Mouse (Mus musculus): ENCODE data around the gene Large1. TPM values are rescaled to one million over a fixed set of nuclear protein-coding genes. Genes with fewer than 3 reads are reported as not detected.

The Large1 gene
- total RNA-seq, 2 experiments from 2014 or later: 1.4 to 1.9 TPM

DNA sequence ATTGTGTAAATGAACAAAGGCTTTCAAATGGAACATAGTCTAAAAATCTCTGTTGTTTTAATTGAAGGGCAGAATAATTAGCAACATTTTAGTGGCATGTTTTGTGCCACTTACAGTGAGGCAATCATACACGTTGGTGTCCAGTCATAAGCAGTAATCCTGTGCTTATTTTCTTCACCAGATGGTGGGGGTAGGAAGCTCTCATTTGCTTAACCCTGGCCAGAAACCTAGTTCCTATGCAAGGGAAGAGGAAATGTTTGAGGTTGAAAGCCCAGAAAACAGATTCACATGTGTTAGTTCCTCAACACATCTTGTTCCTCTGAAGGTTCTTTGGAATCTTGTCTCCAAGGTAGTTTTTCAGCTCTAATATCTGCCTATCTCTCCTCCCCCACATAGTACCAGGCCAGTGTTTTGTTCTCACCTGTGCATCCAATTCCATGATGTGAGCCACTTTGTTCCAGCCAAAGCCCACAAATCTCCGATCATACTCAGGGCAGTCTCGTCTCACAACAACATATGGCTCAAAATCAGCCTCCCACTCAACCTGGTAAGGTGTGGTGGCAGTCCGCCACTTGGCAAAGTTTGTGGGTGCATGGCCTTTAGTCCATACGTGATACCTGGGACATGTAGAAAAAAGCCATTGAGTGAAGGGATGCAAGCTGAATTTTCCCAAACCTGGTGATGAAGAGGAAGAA, 535.5 kb downstream of the Large1 start:
- ATAC-seq (replicated peaks; ENCODE audit: poor library complexity, severe bottlenecking): peak; percentile 63

DNA sequence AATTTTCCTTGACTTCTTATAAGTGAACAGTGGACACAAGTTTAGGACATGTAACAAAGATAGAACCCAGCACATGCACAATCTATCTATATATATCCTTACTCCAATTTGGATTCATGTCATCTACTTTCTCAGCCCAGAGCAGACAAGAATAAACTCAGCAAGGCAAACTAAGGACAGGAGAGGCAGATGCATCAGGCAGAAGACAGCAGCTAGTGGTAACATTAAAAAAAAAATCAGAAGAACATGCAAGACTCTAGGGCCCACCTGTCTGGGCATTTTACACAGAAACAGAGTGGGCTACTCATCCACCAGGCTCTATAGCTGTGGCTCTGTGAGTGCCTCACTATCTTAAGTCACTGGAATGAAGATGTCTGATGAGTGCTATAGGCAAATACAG, 536.7 kb downstream of the Large1 start:
- no peak for ATAC-seq (replicated peaks; ENCODE audit: poor library complexity, severe bottlenecking)

- ATAC-seq (replicated peaks; ENCODE audit: poor library complexity, severe bottlenecking): peak; percentile 93
Measured at GRCm38 (mm10) chr8:72815681-72816080, 537.7 kb downstream of the Large1 start.

- ATAC-seq (replicated peaks; ENCODE audit: poor library complexity, severe bottlenecking): no peak
Measured at GRCm38 (mm10) chr8:72812690-72813089, 540.6 kb downstream of the Large1 start.

GRCm38 (mm10) chr8:72801583-72801982, 551.8 kb downstream of the Large1 start:
- no peak for ATAC-seq (replicated peaks; ENCODE audit: poor library complexity, severe bottlenecking)

DNA sequence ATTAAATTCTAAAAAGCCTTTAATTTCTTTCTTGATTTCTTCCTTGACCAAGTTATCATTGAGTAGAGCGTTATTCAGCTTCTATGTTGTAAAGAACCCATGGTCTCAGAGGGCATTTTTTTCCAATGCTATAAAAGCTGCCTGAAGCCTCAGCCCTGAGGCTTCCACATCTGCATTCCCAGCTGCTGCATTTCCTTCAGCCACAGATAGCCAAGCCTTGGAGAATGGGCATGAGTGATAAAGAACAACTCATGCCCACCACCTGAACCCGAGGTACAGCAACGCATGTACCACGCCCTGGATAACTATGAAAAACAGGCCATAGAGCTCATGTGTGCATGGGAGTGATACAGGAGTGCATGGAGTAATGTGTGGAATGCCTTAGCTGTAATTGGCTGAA, 572.7 kb downstream of the Large1 start:
- no peak for ATAC-seq (replicated peaks; ENCODE audit: poor library complexity, severe bottlenecking)

DNA sequence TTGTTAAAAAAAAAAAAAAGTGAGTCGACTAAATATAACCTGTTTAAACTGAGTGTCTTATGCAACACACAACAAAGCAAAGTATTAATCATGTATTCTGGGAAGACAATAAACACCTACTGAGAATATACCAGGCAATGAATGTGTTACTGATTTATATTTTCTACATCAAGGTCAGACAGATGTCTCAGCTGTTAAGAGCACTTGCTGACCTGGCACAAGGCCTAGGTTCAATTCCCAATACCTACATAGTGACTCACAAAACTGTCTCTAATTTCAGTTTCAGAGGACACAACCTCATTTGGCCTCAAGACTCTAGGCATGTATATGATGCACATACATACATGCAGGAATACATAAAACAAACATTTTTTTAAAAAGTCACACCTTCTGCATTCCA, 575.5 kb downstream of the Large1 start:
- no peak for ATAC-seq (replicated peaks; ENCODE audit: poor library complexity, severe bottlenecking)

- ATAC-seq (replicated peaks; ENCODE audit: poor library complexity, severe bottlenecking): no peak
Measured at GRCm38 (mm10) chr8:72766777-72767176, 586.6 kb downstream of the Large1 start.

- ATAC-seq (replicated peaks; ENCODE audit: poor library complexity, severe bottlenecking): no peak
Measured at GRCm38 (mm10) chr8:72765696-72766095, 587.6 kb downstream of the Large1 start.
